Mouse (Mus musculus) left cerebral cortex, postnatal 10 days (tissue): ENCODE measurements at regions not wholly inside any gene's neighbourhood (a gene's known extent, or its start where the extent isn't known, plus 50 kb on each side); places are given as distances from the start of the nearest gene placed in this dataset.
A peak's percentile ranks its signal among the peaks of the same experiment; 100 is the strongest.

Source experiments
- DNase-seq, 2 experiments: peaks; one replicate each; pipeline ENCODE4 v3.0.0; 2021 to 2022; ENCODE audit warnings: low spot score in 2 of 2, mixed read lengths in 1 of 2; ENCODE audit errors: extremely low spot score in 1 of 2
- intact Hi-C: fragments of 180-260 bp; cut with DNase I; formaldehyde crosslinking; loops from one replicate; pipeline ENCODE4 v1.15.1; 2025

DNA sequence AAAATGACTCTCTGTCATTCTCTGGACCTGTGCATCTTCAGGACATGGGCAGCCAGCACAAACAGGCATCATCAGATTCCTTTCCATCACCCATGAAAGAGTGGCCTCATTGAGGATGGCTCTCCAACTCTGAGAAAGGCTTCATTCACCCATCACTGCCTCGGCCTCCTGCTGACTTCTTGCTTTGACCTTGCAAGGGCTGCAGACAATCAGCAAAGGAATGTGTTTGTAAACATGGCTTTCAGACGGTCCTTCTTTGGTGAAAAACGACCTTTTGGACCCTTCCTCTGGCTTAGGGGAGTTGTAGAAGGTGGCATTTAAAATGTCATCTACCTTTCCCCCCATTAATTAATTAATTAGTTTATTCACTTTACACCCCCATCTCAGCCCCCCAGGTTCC lies 134.3 kb downstream of the Moxd1 start:
- no peak for DNase-seq
- intact Hi-C loops = no loop called here

DNA sequence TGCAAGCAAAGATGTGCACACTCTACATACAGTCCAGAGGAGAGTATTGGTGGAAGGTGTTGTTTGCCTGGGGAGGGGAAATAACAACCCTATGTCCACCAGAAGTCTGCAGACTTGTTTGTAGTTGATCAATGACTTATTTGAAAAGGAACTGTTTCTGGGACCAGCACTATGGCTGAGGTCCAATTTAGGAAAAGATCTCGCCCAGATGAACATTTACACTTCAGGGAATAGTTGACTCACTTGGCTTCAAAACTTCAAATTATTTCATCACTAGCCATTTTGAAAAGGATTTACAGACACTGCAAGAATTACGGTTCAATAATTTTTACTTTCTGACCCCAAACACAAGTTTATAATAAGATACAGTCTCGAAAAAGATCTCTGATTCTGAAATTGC lies 138.1 kb downstream of the Moxd1 start:
- DNase-seq = no peak
- intact Hi-C loops = no loop called here

GRCm38 (mm10) chr10:24365369-24365768 lies 142.1 kb downstream of the Moxd1 start:
- intact Hi-C loops = no loop called here
- DNase-seq = no peak

GRCm38 (mm10) chr10:24367010-24367409 lies 143.7 kb downstream of the Moxd1 start:
- intact Hi-C loops = no loop called here
- no peak for DNase-seq

GRCm38 (mm10) chr10:24373957-24374356 lies 150.6 kb downstream of the Moxd1 start:
- intact Hi-C loops = no loop called here
- peak in 1 of 2 experiments; percentile 20 for DNase-seq

DNA sequence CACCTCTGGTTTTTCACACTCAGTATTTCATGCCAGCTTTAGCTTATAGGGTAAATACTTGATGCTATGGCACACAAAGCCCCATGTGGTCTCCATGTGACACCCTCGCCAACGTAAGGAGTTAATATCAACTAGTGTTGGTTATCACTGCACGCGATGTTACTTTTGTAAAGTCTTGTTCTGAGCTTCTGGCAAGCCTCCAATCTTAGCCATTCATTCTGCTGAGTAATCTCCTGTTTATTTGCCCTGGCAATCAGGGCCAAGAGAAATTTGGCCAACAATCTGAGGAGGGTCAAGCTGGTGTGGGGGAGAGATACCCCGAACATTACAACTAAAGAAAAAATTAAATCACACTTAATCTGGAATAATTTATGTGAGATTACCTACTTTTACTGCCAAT lies 156.0 kb downstream of the Moxd1 start:
- intact Hi-C loops = no loop called here
- no peak for DNase-seq

DNA sequence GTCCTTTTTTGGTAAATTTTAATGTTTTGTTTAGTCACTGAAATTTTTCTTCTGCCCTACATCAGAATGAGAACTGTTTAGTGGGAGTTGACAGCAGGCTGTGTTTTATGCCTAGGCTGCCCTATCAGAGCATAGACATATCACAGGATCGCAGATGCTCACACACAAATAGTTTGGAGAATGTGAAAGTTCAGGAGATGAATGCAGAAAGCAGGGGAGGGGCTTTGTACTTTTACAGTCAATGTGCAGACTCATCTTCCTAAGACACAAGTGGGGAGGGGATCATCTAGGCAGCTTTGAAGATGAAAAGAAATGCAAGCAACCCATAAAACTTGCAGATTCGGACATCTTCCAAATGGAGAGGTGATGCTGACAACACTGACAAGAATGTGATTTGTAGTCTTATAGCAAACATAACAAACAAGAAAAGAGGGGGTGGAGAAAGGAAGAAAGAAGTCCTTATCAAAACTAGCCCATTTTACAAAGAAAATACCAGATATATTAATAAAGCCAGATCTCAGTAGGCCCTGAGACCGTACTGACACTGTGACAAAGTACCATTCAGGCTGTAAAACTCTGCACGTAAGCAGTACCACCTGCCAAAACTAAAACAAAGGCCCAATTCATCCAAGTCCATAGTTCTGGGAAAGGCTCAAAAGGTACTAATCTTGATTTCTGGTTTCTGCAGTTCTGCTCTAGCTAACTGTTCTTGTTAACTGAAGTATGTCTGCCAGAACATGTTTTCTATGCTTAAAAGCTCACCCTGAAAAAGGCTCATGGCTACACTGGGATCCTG lies 157.4 kb downstream of the Moxd1 start:
- no peak for DNase-seq
- intact Hi-C loops = loop anchor here (5.0 kb wide), 2 partner anchors 212 to 242 kb away; no protein-coding TSS in a partner anchor

DNA sequence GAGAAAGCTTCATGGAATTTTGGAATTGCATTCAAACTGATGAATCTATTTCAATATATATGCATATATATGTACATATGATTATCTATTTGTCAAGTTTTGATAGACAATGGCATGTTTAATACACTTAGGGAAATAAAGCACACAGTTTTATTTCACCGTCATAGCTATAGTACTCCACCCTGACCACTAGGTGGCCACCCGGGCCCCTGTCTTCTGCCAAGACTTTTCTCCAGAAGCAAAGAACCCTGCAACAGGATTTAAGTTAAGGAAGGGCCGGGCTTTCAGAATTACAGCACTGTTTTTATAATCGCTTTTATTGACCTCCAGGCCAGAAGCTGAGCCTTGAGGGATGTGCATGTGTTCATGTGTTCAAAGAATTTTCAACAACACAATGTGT lies 158.6 kb downstream of the Moxd1 start:
- intact Hi-C loops = loop anchor here (5.0 kb wide), 2 partner anchors 210 to 240 kb away; no protein-coding TSS in a partner anchor
- DNase-seq = peak in 1 of 2 experiments; percentile 55

DNA sequence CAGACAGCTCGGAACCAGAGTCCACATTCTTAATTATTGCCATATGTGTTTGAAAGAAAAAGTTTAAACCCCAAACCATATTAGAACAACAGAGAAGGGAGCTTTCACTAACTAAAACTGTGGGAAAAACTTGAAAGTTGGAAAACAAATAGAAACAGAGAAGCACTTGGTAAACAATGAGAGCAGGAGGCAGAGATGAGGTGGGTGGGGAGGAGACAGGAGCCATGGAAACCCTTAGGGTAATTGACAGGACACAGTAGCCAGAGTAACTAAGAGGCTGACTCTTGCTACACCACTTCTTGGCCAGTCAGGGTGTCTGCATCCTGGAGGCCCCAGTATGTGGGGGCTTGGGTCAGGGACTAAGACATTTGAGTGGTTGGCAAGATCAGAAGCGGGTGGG lies 160.7 kb downstream of the Moxd1 start:
- intact Hi-C loops = loop anchor here (5.0 kb wide), 2 partner anchors 208 to 238 kb away; no protein-coding TSS in a partner anchor
- no peak for DNase-seq

DNA sequence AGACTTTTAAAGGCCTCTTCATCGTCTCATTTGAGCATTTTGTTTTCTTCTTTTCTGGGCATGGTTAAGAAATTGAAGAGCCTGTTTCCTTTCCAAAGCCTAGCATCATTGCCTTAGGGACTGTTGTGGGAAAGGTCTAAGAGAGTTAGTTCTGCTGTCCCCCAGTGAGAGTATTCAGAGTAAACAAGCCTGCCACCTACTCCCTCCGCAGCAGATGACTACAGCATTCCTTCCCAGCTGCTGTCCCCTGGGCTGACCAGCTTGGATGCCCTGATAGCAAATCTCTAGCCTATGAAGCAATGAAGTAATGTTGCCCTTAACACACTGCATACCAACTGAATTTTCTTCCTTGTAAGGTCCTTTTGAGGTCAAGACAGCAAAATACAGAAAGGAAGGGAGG lies 164.9 kb downstream of the Moxd1 start:
- DNase-seq = no peak
- intact Hi-C loops = no loop called here

DNA sequence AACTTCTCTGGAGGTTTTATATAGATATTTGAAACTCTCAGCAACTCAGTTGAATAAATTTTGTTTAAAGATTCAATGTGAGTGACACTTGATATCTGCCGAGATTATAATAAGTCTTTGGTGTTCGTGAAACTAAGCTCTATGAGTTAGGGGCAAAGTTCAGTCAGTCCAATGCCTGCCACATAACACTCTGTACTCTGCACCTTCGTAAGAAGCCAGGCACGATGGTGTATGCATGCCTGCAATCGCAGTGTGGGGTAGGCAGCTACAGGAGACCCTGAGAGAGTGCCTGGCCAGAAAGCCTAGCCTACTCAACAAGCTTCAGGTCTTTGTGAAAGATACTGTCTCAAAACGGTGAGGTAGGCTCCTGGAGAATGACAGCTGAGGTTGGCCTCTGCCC lies 167.7 kb downstream of the Moxd1 start:
- intact Hi-C loops = no loop called here
- no peak for DNase-seq

- no peak for DNase-seq
- intact Hi-C loops = no loop called here
Measured at GRCm38 (mm10) chr10:24392066-24392465, 168.7 kb downstream of the Moxd1 start.

- DNase-seq = no peak
- intact Hi-C loops = no loop called here
Measured at GRCm38 (mm10) chr10:24395999-24396784, 172.9 kb downstream of the Moxd1 start.

DNA sequence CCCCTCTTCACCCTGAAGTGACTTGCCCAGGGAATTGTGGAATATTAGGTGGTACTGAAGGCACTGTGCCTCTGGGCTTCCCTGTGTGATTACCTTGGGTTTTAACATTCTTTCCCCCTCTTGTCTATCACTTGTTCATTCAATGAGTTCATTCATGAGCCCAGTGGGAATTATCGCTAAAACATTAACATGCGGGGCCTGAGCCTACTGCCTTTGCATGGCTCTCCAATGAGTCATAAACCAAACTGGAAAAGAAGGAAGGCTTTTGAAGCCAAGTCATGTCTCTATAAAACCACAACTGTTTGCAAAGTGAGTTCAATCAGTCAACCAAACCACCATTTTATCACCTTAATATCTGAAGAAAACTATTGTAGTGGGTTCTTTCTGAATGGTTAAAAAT lies 173.8 kb downstream of the Moxd1 start:
- DNase-seq = no peak
- intact Hi-C loops = no loop called here

DNA sequence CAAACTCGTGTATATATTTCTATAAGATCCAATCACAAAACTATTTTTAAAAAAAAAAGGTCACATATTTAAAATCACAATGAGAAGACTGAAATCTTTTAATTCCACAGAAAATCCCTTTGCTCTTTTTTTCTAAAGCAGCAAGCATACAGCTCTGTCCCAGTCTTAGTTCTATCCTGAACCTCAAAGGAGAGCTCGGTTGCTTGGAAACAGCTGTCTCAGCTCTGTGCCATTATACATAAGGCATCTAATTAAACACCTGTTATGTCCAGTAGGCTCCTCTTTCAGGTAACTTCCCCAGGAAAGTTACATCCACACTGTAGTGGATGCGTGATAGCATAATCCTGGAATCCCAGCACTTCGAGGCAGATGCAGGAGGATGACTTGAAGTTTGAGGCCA lies 181.5 kb downstream of the Moxd1 start:
- intact Hi-C loops = no loop called here
- no peak for DNase-seq

- intact Hi-C loops = no loop called here
- no peak for DNase-seq
Measured at GRCm38 (mm10) chr10:24406953-24407352, 183.6 kb downstream of the Moxd1 start.

DNA sequence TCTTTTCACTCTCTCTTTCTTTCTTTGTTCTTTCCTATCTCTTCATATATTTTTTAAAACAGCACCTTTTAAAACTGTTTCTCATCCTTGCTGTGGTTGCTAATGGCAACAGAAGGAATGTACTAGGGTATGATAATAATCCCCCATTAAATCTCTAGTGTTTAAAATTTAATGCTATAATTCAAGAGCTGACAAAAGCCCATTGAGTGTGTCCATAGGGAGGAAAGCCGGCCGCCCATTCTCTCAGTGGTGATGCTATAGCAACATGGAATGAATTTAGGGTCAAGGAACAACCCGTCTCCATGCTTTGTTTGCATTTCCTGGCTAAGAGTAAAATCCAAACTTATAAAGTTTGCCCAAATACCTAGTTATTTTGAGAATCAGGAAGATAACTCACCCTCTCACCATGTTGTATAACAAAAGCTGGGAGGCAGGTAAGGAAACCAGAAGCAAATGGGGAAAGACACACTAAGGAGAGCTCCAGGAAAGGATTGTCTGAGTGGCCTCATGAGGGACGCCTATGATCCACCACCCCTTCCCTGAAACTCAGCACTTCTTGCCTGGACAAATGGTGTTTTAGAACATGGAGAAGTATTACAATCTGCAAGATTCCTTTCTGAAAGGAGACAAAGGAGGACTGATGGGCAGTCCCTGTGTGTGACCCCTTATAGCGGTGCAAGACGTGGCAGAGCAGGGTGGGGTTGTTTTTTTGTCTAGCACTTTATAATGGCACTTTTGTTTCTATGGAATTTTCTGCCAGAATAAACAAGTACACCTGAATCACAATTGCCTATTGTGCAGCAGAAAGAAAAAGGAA lies 184.3 kb downstream of the Moxd1 start:
- intact Hi-C loops = no loop called here
- DNase-seq = no peak

- intact Hi-C loops = no loop called here
- DNase-seq = peak in 1 of 2 experiments; percentile 20
Measured at GRCm38 (mm10) chr10:24409976-24410375, 185.3 kb upstream of the Ccn2 start.

GRCm38 (mm10) chr10:24410885-24411284 lies 184.4 kb upstream of the Ccn2 start:
- intact Hi-C loops = no loop called here
- DNase-seq = no peak
